Mouse (Mus musculus): ENCODE data around the gene L3mbtl2. TPM values are rescaled to one million over a fixed set of nuclear protein-coding genes. Genes with fewer than 3 reads are reported as not detected.

The L3mbtl2 gene
- polyA plus RNA-seq (2014; fragmentation: Illumina TruSeq; extraction: RNeasy Lipid Tissue Mini Kit (QIAGEN cat#74804); ENCODE audit: insufficient read depth, low read depth, low replicate concordance): 8.0 TPM

DNA sequence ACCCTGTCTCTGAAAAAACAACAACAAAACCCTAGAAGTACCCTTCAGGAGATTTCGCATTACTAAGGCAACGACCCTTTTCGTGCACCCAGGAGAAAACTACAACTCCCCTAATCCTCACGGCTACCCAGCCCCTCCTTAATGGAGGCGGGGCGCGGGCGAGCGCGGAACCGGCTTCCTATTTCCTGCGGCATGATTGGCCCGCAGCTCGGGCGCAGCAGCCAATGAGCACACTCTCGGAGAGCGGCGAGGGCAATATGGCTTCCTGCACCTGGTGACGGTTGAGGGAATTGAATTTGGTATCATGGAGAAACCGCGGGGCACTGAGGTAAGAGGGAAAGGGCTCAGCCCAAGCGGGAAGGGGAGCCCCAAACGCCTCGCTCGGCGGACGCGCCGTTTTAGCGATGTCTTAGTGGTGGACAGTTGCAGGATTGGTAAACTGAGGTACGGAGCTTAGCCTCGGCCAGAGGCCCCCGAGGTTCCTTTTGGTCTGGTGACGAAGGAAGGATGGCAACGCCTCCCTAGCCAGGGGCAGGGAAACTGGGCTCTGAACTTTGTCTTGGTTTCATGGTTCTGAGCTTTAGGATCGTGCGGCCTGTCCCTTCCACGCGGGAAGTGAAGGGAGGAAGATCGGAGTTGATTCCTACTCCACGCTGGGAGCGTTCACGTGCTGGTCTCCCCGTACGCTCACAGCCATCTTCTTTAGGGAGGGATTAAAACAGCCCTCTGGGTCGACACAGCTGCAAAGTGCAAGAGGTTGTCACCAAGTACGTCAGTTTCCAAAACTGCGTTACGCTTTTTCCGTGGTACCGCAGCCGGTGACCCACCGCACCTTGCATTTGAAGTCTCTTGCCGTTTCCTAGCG is at the start of gene L3mbtl2:
Gene L3mbtl2, plus strand, starts transcription at position 193 of the 865 bp plus-strand sequence.

DNA sequence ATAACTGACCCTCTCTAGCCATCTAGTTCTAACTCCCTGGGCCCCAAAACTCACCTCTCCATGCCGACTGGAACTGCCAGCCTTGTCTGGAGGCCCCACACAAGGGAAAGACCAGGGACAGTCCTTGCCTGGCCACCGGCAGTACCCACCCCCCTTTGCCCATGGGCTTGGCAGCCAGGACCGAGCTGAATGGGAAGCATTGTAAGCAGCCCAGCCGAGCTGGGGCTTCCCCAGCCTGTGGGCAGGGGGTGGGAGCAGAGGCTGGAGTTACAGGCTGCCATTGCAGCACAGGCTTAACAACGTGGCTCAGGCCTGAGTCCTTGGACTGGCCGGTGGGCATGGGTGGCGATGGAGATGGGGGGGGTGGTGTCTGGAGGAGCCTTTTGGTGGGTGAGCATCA is 33.5 kb downstream of the L3mbtl2 start, which contains the start of gene Chadl:
Gene Chadl, minus strand, starts transcription at position 113 of the 400 bp plus-strand sequence.

Other genes with a start within 250 kb of the L3mbtl2 start
- 146 TPM for gene Rbx1, start 197.6 kb upstream of the L3mbtl2 start, polyA plus RNA-seq (2014; fragmentation: Illumina TruSeq; extraction: RNeasy Lipid Tissue Mini Kit (QIAGEN cat#74804); ENCODE audit: insufficient read depth, low read depth, low replicate concordance)
- gene Ep300, start 78.5 kb upstream of the L3mbtl2 start, polyA plus RNA-seq (2014; fragmentation: Illumina TruSeq; extraction: RNeasy Lipid Tissue Mini Kit (QIAGEN cat#74804); ENCODE audit: insufficient read depth, low read depth, low replicate concordance): 7.2 TPM
- gene Chadl, start 33.4 kb downstream of the L3mbtl2 start, polyA plus RNA-seq (2014; fragmentation: Illumina TruSeq; extraction: RNeasy Lipid Tissue Mini Kit (QIAGEN cat#74804); ENCODE audit: insufficient read depth, low read depth, low replicate concordance): 1.7 TPM
- 18.3 TPM for gene Zc3h7b, start 81.2 kb downstream of the L3mbtl2 start, polyA plus RNA-seq (2014; fragmentation: Illumina TruSeq; extraction: RNeasy Lipid Tissue Mini Kit (QIAGEN cat#74804); ENCODE audit: insufficient read depth, low read depth, low replicate concordance)
- gene Rangap1, start 81.6 kb downstream of the L3mbtl2 start, polyA plus RNA-seq (2014; fragmentation: Illumina TruSeq; extraction: RNeasy Lipid Tissue Mini Kit (QIAGEN cat#74804); ENCODE audit: insufficient read depth, low read depth, low replicate concordance): 25.6 TPM
- gene Tef, start 138.5 kb downstream of the L3mbtl2 start, polyA plus RNA-seq (2014; fragmentation: Illumina TruSeq; extraction: RNeasy Lipid Tissue Mini Kit (QIAGEN cat#74804); ENCODE audit: insufficient read depth, low read depth, low replicate concordance): 35.0 TPM
- gene Tob2, start 194.9 kb downstream of the L3mbtl2 start, polyA plus RNA-seq (2014; fragmentation: Illumina TruSeq; extraction: RNeasy Lipid Tissue Mini Kit (QIAGEN cat#74804); ENCODE audit: insufficient read depth, low read depth, low replicate concordance): 12.8 TPM
- 55.8 TPM for gene Phf5a, start 208.0 kb downstream of the L3mbtl2 start, polyA plus RNA-seq (2014; fragmentation: Illumina TruSeq; extraction: RNeasy Lipid Tissue Mini Kit (QIAGEN cat#74804); ENCODE audit: insufficient read depth, low read depth, low replicate concordance)
- gene Aco2, start 208.4 kb downstream of the L3mbtl2 start, polyA plus RNA-seq (2014; fragmentation: Illumina TruSeq; extraction: RNeasy Lipid Tissue Mini Kit (QIAGEN cat#74804); ENCODE audit: insufficient read depth, low read depth, low replicate concordance): 86.1 TPM